Mouse (Mus musculus): ENCODE results near the gene Nt5c3. TPM values are rescaled to one million over a fixed set of nuclear protein-coding genes. Genes with fewer than 3 reads are reported as not detected.

Gene Nt5c3
- 147 and 153 TPM in 2 replicates for polyA plus RNA-seq (2015; fragmentation: Nextera tagmentation; extraction: Ambion mirVana)

DNA sequence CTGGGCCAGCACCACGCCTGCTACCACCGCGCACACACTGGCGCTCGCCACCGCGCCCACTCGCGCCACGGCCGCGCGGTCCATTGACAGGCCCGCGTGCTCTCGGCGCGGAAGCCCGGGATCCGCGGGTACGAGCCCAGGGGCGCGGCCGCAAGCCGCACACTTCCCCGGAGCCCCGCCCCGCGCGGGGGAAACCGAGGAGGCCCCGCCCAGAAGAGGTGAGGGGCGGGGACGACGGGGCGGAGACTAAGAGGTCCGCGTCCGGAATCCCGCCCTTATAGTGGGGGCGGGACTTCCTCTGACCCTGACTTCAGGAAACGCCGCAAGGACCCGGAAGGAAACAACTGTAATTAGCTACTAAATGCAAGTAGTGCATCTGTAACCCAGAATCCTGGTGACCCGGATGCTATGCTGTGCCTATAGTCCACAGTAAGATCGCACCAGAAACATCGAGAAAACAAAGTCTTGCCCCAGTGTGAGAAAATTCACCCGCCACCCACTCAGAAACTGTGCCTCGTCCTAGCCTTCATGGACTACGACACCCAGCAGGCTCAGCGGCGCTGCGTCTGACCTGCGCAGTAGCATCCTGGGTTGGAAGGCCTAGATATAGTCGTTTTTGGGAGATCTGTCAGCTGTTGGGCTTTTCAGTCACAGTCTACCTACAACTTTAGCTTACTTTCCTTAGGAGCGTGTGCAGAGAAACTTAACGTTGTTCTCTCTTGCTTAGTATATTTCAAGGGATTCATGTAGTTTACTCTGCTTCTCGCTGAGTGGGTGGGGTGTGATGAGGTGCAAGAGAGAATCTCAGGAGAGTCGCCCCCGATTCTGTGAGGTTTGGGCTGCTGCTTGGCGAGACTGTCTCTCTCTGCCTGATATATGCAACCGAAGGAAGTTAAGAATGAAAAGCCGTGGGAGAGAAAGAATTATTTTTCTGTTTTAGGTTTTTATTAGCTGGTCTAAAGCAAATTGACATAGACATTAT, at the start of gene Nt5c3, which contains the start of gene Vmn1r4:
Gene Nt5c3, minus strand, starts transcription at position 207 of the 982 bp plus-strand sequence.
Gene Vmn1r4, plus strand, starts transcription at position 290 of the 982 bp plus-strand sequence.
- ATAC-seq (ENCODE audit: low FRiP score): peak; percentile 98
- Histone ChIP-seq H3K9ac (peak within 1 kb of the TSS; percentile 86), H3K4me1 (replicated peaks) (peaks cover 14% of the 10 kb centered on the region), H3K4me2 (peak within 1 kb of the TSS; percentile 63), H3K36me3 (no peaks in the 10 kb centered on the region), H3K4me3 (peak within 1 kb of the TSS; percentile 68), H3K27me3 (0 out of 2 replicates have a peak, but pooled peaks cover 6% of the 10 kb centered on the region), H3K27ac (peak within 1 kb of the TSS; percentile 93), H3K9me3 (no peaks in the 10 kb centered on the region)
- WGBS: 3% methylated on average over 64 of the region's 64 CpGs

GRCm38 (mm10) chr6:56969973-56970372, 46.2 kb upstream of the Nt5c3 start, which contains the start of gene Vmn1r5:
Gene Vmn1r5 (plus strand): TSS chr6:56970273.
- Histone ChIP-seq H3K4me3 (no peak within 1 kb of the TSS), H3K4me2 (no peak within 1 kb of the TSS), H3K36me3 (no peaks in the 10 kb centered on the region), H3K9ac (no peak within 1 kb of the TSS), H3K9me3 (no peaks in the 10 kb centered on the region), H3K4me1 (replicated peaks) (no peaks in the 10 kb centered on the region), H3K27me3 (no peaks in the 10 kb centered on the region), H3K27ac (no peak within 1 kb of the TSS)
- ATAC-seq (ENCODE audit: low FRiP score): no peak

GRCm38 (mm10) chr6:56956436-56956835, 32.7 kb upstream of the Nt5c3 start:
- Histone ChIP-seq H3K27ac (no peak overlapping the region), H3K27me3 (no peaks in the 10 kb centered on the region), H3K4me1 (replicated peaks) (no peaks in the 10 kb centered on the region), H3K9ac (no peak overlapping the region), H3K4me3 (no peak overlapping the region), H3K4me2 (no peak overlapping the region), H3K9me3 (no peaks in the 10 kb centered on the region), H3K36me3 (no peaks in the 10 kb centered on the region)
- no peak for ATAC-seq (ENCODE audit: low FRiP score)
- WGBS: 85% methylated on average over 5 of the region's 5 CpGs

DNA sequence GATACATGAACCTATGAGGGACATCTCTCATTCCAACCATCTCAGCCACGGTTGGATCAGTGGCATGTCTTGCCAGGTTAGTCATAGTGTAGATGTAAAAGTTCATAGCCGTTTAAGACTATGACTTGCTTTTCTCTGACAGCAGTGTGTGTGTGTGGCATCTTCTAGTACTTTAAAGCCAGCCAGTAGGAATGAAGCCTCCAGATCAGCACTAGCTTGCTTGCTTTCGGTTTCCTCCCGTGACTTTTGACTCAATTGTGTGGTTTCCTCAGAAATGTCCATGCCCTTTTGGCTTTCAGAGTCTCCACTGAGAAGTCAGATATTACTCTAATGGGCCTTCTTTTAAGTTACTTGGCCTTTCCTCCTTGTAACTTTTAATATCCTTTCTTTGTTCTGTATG, 10.6 kb upstream of the Nt5c3 start:
- 92% methylated on average over 4 of the region's 4 CpGs for WGBS
- no peak overlapping the region for H3K9ac ChIP-seq
- ATAC-seq (ENCODE audit: low FRiP score): no peak
- no peaks in the 10 kb centered on the region for H3K36me3 ChIP-seq
- H3K27me3 ChIP-seq: no peaks in the 10 kb centered on the region
- H3K4me2 ChIP-seq: no peak overlapping the region
- H3K4me1 ChIP-seq (replicated peaks): no peaks in the 10 kb centered on the region
- H3K4me3 ChIP-seq: no peak overlapping the region
- no peak overlapping the region for H3K27ac ChIP-seq
- no peaks in the 10 kb centered on the region for H3K9me3 ChIP-seq

GRCm38 (mm10) chr6:56932464-56932863, 8.7 kb upstream of the Nt5c3 start:
- ATAC-seq (ENCODE audit: low FRiP score): no peak
- H3K4me2 ChIP-seq: no peak overlapping the region
- no peaks in the 10 kb centered on the region for H3K9me3 ChIP-seq
- H3K9ac ChIP-seq: no peak overlapping the region
- no peaks in the 10 kb centered on the region for H3K4me1 ChIP-seq (replicated peaks)
- no peaks in the 10 kb centered on the region for H3K27me3 ChIP-seq
- no peak overlapping the region for H3K27ac ChIP-seq
- WGBS: 79% methylated on average over 2 of the region's 2 CpGs
- H3K36me3 ChIP-seq: no peaks in the 10 kb centered on the region
- H3K4me3 ChIP-seq: no peak overlapping the region

GRCm38 (mm10) chr6:56931648-56932415, 8.1 kb upstream of the Nt5c3 start:
- Histone ChIP-seq H3K27me3 (no peaks in the 10 kb centered on the region), H3K36me3 (no peaks in the 10 kb centered on the region), H3K27ac (no peak overlapping the region), H3K4me3 (no peak overlapping the region), H3K4me2 (no peak overlapping the region), H3K4me1 (replicated peaks) (no peaks in the 10 kb centered on the region), H3K9ac (no peak overlapping the region), H3K9me3 (no peaks in the 10 kb centered on the region)
- WGBS: 76% methylated on average over 4 of the region's 4 CpGs
- ATAC-seq (ENCODE audit: low FRiP score): no peak

DNA sequence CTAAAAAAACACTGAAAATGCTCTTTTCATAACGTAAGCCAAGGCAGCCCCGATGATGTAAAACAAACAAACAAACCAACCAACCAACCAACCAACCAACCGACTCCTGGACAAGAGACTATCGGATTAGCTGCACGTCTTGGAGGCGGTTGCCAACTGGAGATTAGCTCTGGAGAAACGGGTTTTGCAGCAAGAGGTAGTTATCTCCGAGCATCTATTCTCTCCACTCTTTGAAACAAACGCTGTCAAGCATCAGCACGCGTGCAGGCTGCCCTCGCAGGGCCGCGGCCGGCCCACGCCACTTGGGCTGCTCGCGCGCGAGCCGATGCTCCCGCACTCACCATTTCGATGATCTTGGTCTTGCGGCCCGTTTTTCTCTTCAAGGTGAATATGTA, 404 bp downstream of the Nt5c3 start:
- Histone ChIP-seq H3K4me3 (peak overlapping the region; percentile 68), H3K27ac (peak overlapping the region; percentile 93), H3K9me3 (no peaks in the 10 kb centered on the region), H3K9ac (peak overlapping the region; percentile 86), H3K36me3 (no peaks in the 10 kb centered on the region), H3K27me3 (0 out of 2 replicates have a peak, but pooled peaks cover 6% of the 10 kb centered on the region), H3K4me2 (peak overlapping the region; percentile 63), H3K4me1 (replicated peaks) (peaks cover 14% of the 10 kb centered on the region)
- ATAC-seq (ENCODE audit: low FRiP score): no peak
- under 1% methylated on average over 25 of the region's 25 CpGs for WGBS

DNA sequence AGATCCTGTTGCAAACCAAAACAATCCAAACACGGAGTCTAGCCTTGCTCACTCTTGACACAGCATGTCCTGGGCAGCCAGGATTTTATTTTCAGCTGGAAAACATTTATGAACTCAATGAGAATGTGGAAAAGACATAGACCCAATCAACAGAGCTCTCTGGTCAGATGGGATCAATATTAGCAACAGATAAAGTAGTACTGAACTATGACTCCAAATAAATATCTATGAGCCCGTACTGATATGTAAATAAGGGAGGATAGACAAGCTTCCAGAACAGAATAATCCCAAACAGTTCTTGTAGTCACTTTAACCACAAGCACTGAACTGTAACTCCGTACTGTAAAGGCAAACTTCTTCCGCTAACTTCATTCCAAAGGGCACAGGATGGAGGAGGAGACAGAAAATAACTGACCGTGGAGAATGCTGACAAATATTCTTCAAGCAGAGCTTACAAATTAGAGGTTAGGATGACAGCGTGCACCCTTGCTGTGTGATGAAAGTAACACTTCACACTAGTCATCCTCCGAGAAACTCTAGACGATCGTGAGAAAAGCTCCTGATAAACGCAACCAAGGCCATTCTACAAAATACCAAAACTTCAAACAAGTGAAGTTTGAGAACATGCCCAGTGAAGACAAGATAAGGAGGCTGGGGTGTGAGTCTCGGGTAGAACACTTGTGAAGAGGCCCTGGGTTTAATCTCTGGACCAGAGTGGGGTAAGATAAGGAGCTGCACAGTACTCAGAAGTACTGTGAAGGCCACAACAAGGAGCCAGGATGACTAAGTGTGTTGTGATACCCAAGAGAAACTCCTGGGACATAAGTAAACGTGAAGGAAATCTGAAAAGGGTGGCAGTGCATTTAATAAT, 3.3 kb downstream of the Nt5c3 start:
- no peaks in the 10 kb centered on the region for H3K27me3 ChIP-seq
- no peak overlapping the region for H3K4me3 ChIP-seq
- no peak overlapping the region for H3K4me2 ChIP-seq
- 83% methylated on average over 12 of the region's 12 CpGs for WGBS
- H3K9me3 ChIP-seq: no peaks in the 10 kb centered on the region
- H3K27ac ChIP-seq: no peak overlapping the region
- no peak for ATAC-seq (ENCODE audit: low FRiP score)
- H3K36me3 ChIP-seq: no peaks in the 10 kb centered on the region
- H3K4me1 ChIP-seq (replicated peaks): peaks cover 14% of the 10 kb centered on the region
- H3K9ac ChIP-seq: no peak overlapping the region

DNA sequence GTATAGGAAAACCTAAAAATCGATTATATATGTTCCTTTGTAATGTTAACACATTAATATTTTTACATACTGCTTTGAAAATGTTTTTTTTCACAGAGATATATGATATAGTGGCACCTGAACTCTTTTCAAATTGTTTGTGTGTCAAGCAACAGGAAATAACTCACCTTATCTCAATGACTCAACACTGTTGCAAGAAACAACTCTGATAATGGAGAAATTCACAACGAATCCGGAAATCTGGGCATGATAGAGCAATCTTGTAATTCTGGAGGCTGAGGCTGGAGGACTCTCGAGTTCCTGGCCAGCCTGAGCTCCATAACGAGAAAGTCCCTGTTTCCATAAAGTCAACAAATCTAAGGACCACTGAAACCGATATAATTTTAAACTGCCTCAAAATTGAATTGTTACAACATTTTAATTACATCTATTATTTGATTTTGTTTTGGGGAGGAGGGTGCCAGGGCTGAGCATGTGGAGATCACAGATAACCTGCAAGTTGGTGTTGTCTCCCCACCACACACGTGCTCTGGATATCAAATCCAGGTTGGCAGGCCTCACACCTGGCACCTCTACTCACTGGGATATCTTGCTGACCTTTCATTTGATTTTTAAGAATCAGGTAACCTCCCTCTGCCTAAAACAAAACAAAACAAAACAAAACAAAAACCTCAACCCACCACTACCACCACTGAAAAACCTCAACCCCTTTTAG, 4.2 kb downstream of the Nt5c3 start:
- Histone ChIP-seq H3K9me3 (no peaks in the 10 kb centered on the region), H3K4me2 (no peak overlapping the region), H3K36me3 (no peaks in the 10 kb centered on the region), H3K4me3 (no peak overlapping the region), H3K27me3 (no peaks in the 10 kb centered on the region), H3K27ac (no peak overlapping the region), H3K4me1 (replicated peaks) (peaks cover 10% of the 10 kb centered on the region), H3K9ac (no peak overlapping the region)
- no peak for ATAC-seq (ENCODE audit: low FRiP score)
- WGBS: 91% methylated on average over 7 of the region's 7 CpGs

GRCm38 (mm10) chr6:56917578-56918368, 6.0 kb downstream of the Nt5c3 start:
- Histone ChIP-seq H3K9me3 (no peaks in the 10 kb centered on the region), H3K36me3 (no peaks in the 10 kb centered on the region), H3K4me2 (no peak overlapping the region), H3K9ac (no peak overlapping the region), H3K4me3 (no peak overlapping the region), H3K27ac (no peak overlapping the region), H3K4me1 (replicated peaks) (peaks cover 9% of the 10 kb centered on the region), H3K27me3 (no peaks in the 10 kb centered on the region)
- ATAC-seq (ENCODE audit: low FRiP score): no peak
- 80% methylated on average over 12 of the region's 12 CpGs for whole genome bisulfite sequencing

- Histone ChIP-seq H3K27ac (no peak overlapping the region), H3K9ac (no peak overlapping the region), H3K27me3 (no peaks in the 10 kb centered on the region), H3K4me2 (no peak overlapping the region), H3K4me1 (replicated peaks) (no peaks in the 10 kb centered on the region), H3K9me3 (no peaks in the 10 kb centered on the region), H3K36me3 (no peaks in the 10 kb centered on the region), H3K4me3 (no peak overlapping the region)
- ATAC-seq (ENCODE audit: low FRiP score): no peak
- WGBS: 80% methylated on average over 2 of the region's 2 CpGs
Measured at GRCm38 (mm10) chr6:56916279-56916678, 7.5 kb downstream of the Nt5c3 start.

Measured in hindbrain, embryonic 13.5 days (tissue).